ENCODE assay signal across 7 mouse cellular contexts in the genomic region with DNA sequence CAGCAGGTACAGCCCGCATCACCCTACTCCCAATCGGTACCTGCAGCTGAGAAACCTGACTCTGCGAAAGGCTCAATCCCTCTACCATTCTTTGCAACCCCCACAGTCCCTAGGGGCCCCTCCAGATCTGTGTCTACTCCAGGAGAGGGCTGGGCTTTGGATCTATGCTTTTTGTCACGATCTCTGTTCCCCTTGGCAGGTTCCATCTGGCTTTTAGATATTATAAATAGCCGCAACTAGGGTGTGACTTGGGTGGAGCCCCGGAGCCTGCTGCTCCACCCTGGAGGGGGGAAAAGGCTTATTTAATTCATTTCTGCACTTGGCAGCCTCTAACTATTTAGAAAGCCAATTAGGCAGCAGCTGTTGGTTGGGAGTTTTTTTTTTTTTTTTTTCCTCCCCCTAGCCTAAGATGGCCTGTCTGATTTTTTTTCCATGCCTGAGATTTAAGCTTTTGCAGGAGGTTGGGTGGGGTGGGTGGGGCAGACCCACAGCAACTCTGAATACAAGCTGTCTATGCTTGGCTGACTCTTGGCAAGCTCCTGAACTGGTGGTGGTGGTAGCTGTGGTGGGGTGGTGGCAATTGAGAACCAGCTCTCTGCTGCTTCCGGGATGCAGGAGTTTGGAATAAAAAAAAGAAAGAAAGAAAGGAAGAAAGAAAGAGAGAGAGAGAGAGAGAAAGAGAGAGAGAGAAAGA.
DNase-seq lines count a peak whose midpoint lies in the region; ATAC-seq and TF ChIP-seq lines count a peak whose summit lies in the region.

No protein-coding gene starts in this region.

- DNase-seq in CH12.LX (ENCODE audit: extremely low read depth) (peak; percentile 15), G1E (ENCODE audit: low spot score) (peak; percentile 52)
- peak; percentile 52 for DNase-seq in forebrain, postnatal 0 days
- peak; percentile 33 for DNase-seq in splenic B cell, adult 2 months (ENCODE audit: low read depth, low spot score)

- no peak overlapping the region for H3K4me2 ChIP-seq in CH12.LX (ENCODE audit: insufficient read depth, low read depth, poor library complexity, severe bottlenecking)
- H3K4me2 ChIP-seq in forebrain, postnatal 0 days (ENCODE audit: low read depth): no peak overlapping the region
- H3K4me2 ChIP-seq in hindbrain, embryonic 15.5 days: no peak overlapping the region
- H3K4me2 ChIP-seq in lung, embryonic 15.5 days: no peak overlapping the region

- no peak for TF ChIP-seq POLR2A in CH12.LX (IDR thresholded peaks at IDR 0.05; ENCODE audit: low read depth, low read length)

- TF ChIP-seq RAD21 in CH12.LX (IDR thresholded peaks at IDR 0.05; ENCODE audit: low read depth, low read length): no peak

- no peaks in the 10 kb centered on the region for H3K36me3 ChIP-seq in CH12.LX (replicated peaks in 1 of 2; ENCODE audit: control insufficient read depth in 1 of 2, insufficient read depth in 1 of 2, low read length in 1 of 2)
- H3K36me3 ChIP-seq in G1E (replicated peaks): no peaks in the 10 kb centered on the region
- no peaks in the 10 kb centered on the region for H3K36me3 ChIP-seq in forebrain, postnatal 0 days (ENCODE audit: insufficient read depth)
- H3K36me3 ChIP-seq in hindbrain, embryonic 15.5 days: no peaks in the 10 kb centered on the region
- no peaks in the 10 kb centered on the region for H3K36me3 ChIP-seq in lung, embryonic 15.5 days
- H3K36me3 ChIP-seq in splenic B cell, adult 2 months (ENCODE audit: control insufficient read depth, insufficient read depth, low read length, poor library complexity, severe bottlenecking): no peaks in the 10 kb centered on the region; the same call in 1 of the 2 replicates

- H3K27me3 ChIP-seq in CH12.LX (replicated peaks) (no peaks in the 10 kb centered on the region), G1E (ENCODE audit: insufficient read depth, low read length) (peaks cover 7% of the 10 kb centered on the region; the same call in 1 of the 2 replicates)
- H3K27me3 ChIP-seq in forebrain, postnatal 0 days (ENCODE audit: insufficient read depth, low read length): no peaks in the 10 kb centered on the region
- H3K27me3 ChIP-seq in hindbrain, embryonic 15.5 days: no peaks in the 10 kb centered on the region
- H3K27me3 ChIP-seq in lung, embryonic 15.5 days: no peaks in the 10 kb centered on the region
- no peaks in the 10 kb centered on the region for H3K27me3 ChIP-seq in splenic B cell, adult 2 months (ENCODE audit: control insufficient read depth, insufficient read depth, low read length, poor library complexity, severe bottlenecking)

- peaks cover 5% of the 10 kb centered on the region for H3K9me3 ChIP-seq in CH12.LX (replicated peaks; ENCODE audit: low read length)
- H3K9me3 ChIP-seq in G1E (replicated peaks): peaks cover 5% of the 10 kb centered on the region
- H3K9me3 ChIP-seq in forebrain, postnatal 0 days (ENCODE audit: low read length): no peaks in the 10 kb centered on the region
- no peaks in the 10 kb centered on the region for H3K9me3 ChIP-seq in hindbrain, embryonic 15.5 days
- no peaks in the 10 kb centered on the region for H3K9me3 ChIP-seq in lung, embryonic 15.5 days

- H3K4me3 ChIP-seq in CH12.LX (replicated peaks in 1 of 3; ENCODE audit: low read depth in 2 of 3, low read length in 2 of 3, poor library complexity in 1 of 3) (no peak overlapping the region), G1E (ENCODE audit: low read depth, low read length) (peak overlapping the region; percentile 55; the same call in 1 of the 2 replicates)
- no peak overlapping the region for H3K4me3 ChIP-seq in forebrain, postnatal 0 days (ENCODE audit: low read depth, low read length)
- no peak overlapping the region for H3K4me3 ChIP-seq in hindbrain, embryonic 15.5 days
- H3K4me3 ChIP-seq in lung, embryonic 15.5 days: no peak overlapping the region

- in situ Hi-C loops in CH12.LX (cut with MboI; ENCODE audit: low pct_ligation_motif_present, low pct_unique_long_range_greater_than_20kb, low sequenced_read_pairs): no loop called here

- H3K27ac ChIP-seq in CH12.LX (ENCODE audit: insufficient read depth, low read depth): no peak overlapping the region
- peak overlapping the region; percentile 54 for H3K27ac ChIP-seq in forebrain, postnatal 0 days (ENCODE audit: low read depth, low read length)
- no peak overlapping the region for H3K27ac ChIP-seq in hindbrain, embryonic 15.5 days (replicated peaks)
- peak overlapping the region; percentile 40; the same call in 1 of the 2 replicates for H3K27ac ChIP-seq in lung, embryonic 15.5 days

- no peaks in the 10 kb centered on the region for H3K79me2 ChIP-seq in CH12.LX (replicated peaks; ENCODE audit: control insufficient read depth, extremely low read depth, insufficient read depth, poor library complexity, severe bottlenecking)

- peaks cover 0 to 21% of the 10 kb centered on the region in 2 experiments; a peak in 2 of 4 replicates for H3K4me1 ChIP-seq in CH12.LX (ENCODE audit: control insufficient read depth in 1 of 2, insufficient read depth in 2 of 2)
- H3K4me1 ChIP-seq in G1E (ENCODE audit: insufficient read depth, low read depth, low read length): peaks cover 55% of the 10 kb centered on the region
- H3K4me1 ChIP-seq in forebrain, postnatal 0 days (ENCODE audit: insufficient read depth): peaks cover 6% of the 10 kb centered on the region; the same call in 1 of the 2 replicates
- H3K4me1 ChIP-seq in hindbrain, embryonic 15.5 days (replicated peaks): peaks cover 26% of the 10 kb centered on the region
- peaks cover 57% of the 10 kb centered on the region for H3K4me1 ChIP-seq in lung, embryonic 15.5 days

- TF ChIP-seq CTCF in CH12.LX (conservative IDR thresholded peaks at IDR 0.05 in 1 of 2, IDR thresholded peaks at IDR 0.05 in 1 of 2; ENCODE audit: low read depth in 2 of 2, low read length in 2 of 2) (no peak), G1E (IDR thresholded peaks at IDR 0.05; ENCODE audit: low read depth, low read length) (no peak)
- no peak for TF ChIP-seq CTCF in forebrain, postnatal 0 days (IDR thresholded peaks at IDR 0.05; ENCODE audit: low read depth)

- H3K9ac ChIP-seq in CH12.LX (ENCODE audit: insufficient read depth, low read depth): no peak overlapping the region
- no peak overlapping the region for H3K9ac ChIP-seq in forebrain, postnatal 0 days
- H3K9ac ChIP-seq in hindbrain, embryonic 15.5 days: no peak overlapping the region
- H3K9ac ChIP-seq in lung, embryonic 15.5 days: no peak overlapping the region

- peak; percentile 64 for ATAC-seq in G1E (ENCODE audit: extremely low read depth, insufficient number of reproducible peaks, low FRiP score, poor library complexity, severe bottlenecking)
- peak; percentile 79 for ATAC-seq in forebrain, postnatal 0 days
- peak; percentile 74 for ATAC-seq in hindbrain, embryonic 15.5 days (ENCODE audit: low FRiP score, low read depth)
- peak; percentile 17; the same call in 1 of the 2 replicates for ATAC-seq in lung, embryonic 15.5 days (ENCODE audit: borderline replicate concordance, extremely low read depth, low FRiP score, low TSS enrichment)
- no peak for ATAC-seq in CD4-positive, CD25-positive, alpha-beta regulatory T cell, adult 4 months

- dilution Hi-C loops in CH12.LX (cut with MboI; ENCODE audit: extremely low pct_ligation_motif_present, extremely low pct_unique_long_range_greater_than_20kb, low sequenced_read_pairs): no loop called here

- no peak for TF ChIP-seq EP300 in CH12.LX (IDR thresholded peaks at IDR 0.05; ENCODE audit: low read length)

- 22% methylated on average over 7 of the region's 7 CpGs for WGBS in forebrain, postnatal 0 days
- WGBS in hindbrain, embryonic 15.5 days: 24% methylated on average over 7 of the region's 7 CpGs
- WGBS in lung, embryonic 15.5 days: 47% methylated on average over 7 of the region's 7 CpGs

TF ChIP-seq in CH12.LX, 34 proteins besides CTCF, POLR2A, EP300 and RAD21:
- no peak for TF ChIP-seq PAX5 (IDR thresholded peaks at IDR 0.05; ENCODE audit: low read length)
- TF ChIP-seq USF2 (conservative IDR thresholded peaks at IDR 0.05; ENCODE audit: low read depth, low read length): no peak
- no peak for TF ChIP-seq SMC3 (IDR thresholded peaks at IDR 0.05; ENCODE audit: low read depth, low read length)
- no peak for TF ChIP-seq CHD2 (IDR thresholded peaks at IDR 0.05; ENCODE audit: low read length)
- TF ChIP-seq MXI1 (IDR thresholded peaks at IDR 0.05; ENCODE audit: low read depth, low read length): no peak
- no peak for TF ChIP-seq ZMIZ1 (IDR thresholded peaks at IDR 0.05; ENCODE audit: low read depth, low read length)
- TF ChIP-seq ETS1 (conservative IDR thresholded peaks at IDR 0.05; ENCODE audit: low read depth, low read length): no peak

Comparison
In these comparisons a context has a peak if more than half of its experiments do, and no peak if none do; other contexts are left out.
1. H3K27ac ChIP-seq: peak in forebrain, postnatal 0 days (single experiment) and lung, embryonic 15.5 days (single experiment); none in CH12.LX (single experiment) and hindbrain, embryonic 15.5 days (single experiment).
2. Peak in every context shown above with its lines, with median percentiles within 50 percentile points of each other: DNase-seq.